Mouse (Mus musculus) kidney, embryonic 16.5 days (tissue): ENCODE measurements at regions not wholly inside any gene's neighbourhood (a gene's known extent, or its start where the extent isn't known, plus 50 kb on each side); places are given as distances from the start of the nearest gene placed in this dataset.

ENCODE experiments used
- ATAC-seq: fragments of 200-750 bp; cut with Nextera tagmentation; 2 replicates; pipeline ENCODE4 v1.8.0; 2017; ENCODE audit warnings: moderate TSS enrichment; ENCODE audit not compliant: low FRiP score, low TSS enrichment
- H3K27ac ChIP-seq: fragments of 300-500 bp; sonication (generic); 2 replicates; pipeline ENCODE4 v1.5.1; 2014; ENCODE audit warnings: low read length
- H3K27me3 ChIP-seq: fragments of 300-500 bp; sonication (generic); 2 replicates; pipeline ENCODE4 v1.6.1; 2014; ENCODE audit warnings: low read length, control low read depth, mixed read lengths; ENCODE audit not compliant: insufficient read depth
- H3K36me3 ChIP-seq: fragments of 300-500 bp; sonication (generic); 2 replicates; pipeline ENCODE4 v1.6.1; 2014; ENCODE audit warnings: low read length, control low read depth, mixed read lengths; ENCODE audit not compliant: insufficient read depth
- H3K4me1 ChIP-seq: fragments of 300-500 bp; sonication (generic); 2 replicates; pipeline ENCODE4 v1.6.1; 2014; ENCODE audit warnings: low read length, control low read depth, mixed read lengths; ENCODE audit not compliant: insufficient read depth
- H3K4me2 ChIP-seq: fragments of 300-500 bp; sonication (generic); replicated peaks from 2 replicates; pipeline ENCODE4 v1.6.1; 2014; ENCODE audit warnings: low read depth, low read length
- H3K4me3 ChIP-seq: fragments of 300-500 bp; sonication (generic); 2 replicates; pipeline ENCODE4 v1.5.1; 2014; ENCODE audit warnings: mild to moderate bottlenecking, low read length
- H3K9ac ChIP-seq: fragments of 300-500 bp; sonication (generic); replicated peaks from 2 replicates; pipeline ENCODE4 v1.6.1; 2014; ENCODE audit warnings: low read length
- H3K9me3 ChIP-seq: fragments of 300-500 bp; sonication (generic); 2 replicates; pipeline ENCODE4 v1.6.1; 2016; ENCODE audit warnings: low read length, control low read depth
- WGBS: fragments of 180-500 bp; shearing (Covaris S2); extraction: QIAGEN DNeasy Blood & Tissue Kit; methylation state at CpG from one replicate; pipeline ENCODE4 v1.1.7; 2014; 5-methylcytosine and 5-hydroxymethylcytosine counted together

DNA sequence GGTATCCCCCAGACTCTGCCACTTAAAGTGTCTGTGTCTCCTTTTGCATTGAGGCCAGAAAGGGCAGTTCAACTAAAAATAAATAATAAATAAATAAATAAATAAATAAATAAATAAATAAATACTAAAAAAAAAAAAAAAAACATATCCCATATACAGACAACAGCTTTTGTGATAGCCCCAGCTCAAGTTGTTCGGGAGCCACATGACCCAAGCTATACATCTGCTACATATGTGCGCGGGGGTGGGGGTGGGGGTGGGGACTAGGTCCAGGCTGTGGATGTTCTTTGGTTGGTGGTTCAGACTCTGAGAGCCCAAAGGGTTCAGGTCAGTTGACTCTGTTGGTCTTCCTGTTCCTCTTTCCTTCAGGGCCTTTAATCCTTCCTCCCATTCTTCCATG is 379.6 kb upstream of the Ccnh start:
- Histone ChIP-seq H3K4me1 (no peaks in the 10 kb centered on the region), H3K27me3 (no peaks in the 10 kb centered on the region), H3K27ac (no peak overlapping the region), H3K9ac (no peak overlapping the region), H3K9me3 (no peaks in the 10 kb centered on the region), H3K4me2 (no peak overlapping the region), H3K36me3 (no peaks in the 10 kb centered on the region), H3K4me3 (no peak overlapping the region)
- ATAC-seq = no peak
- 97% methylated on average over 3 of the region's 3 CpGs for WGBS
